Mouse (Mus musculus) ES-E14 (cell line): ENCODE data around the gene Tmprss12.

ENCODE experiments used
- CHD2 ChIP-seq: IDR thresholded peaks from 2 replicates; pipeline ENCODE4 v1.6.1; 2014; ENCODE audit warnings: mild to moderate bottlenecking, low read depth, low read length, inconsistent platforms
- HCFC1 ChIP-seq: IDR thresholded peaks from 2 replicates; pipeline ENCODE4 v1.6.1; 2012; ENCODE audit warnings: low read length, inconsistent platforms, borderline replicate concordance; ENCODE audit not compliant: insufficient read depth
- ZC3H11A ChIP-seq: IDR thresholded peaks from 2 replicates; pipeline ENCODE4 v1.6.1; 2012; ENCODE audit warnings: low read depth, mild to moderate bottlenecking, inconsistent platforms, low read length, borderline replicate concordance

- no peak for TF ChIP-seq CHD2
- TF ChIP-seq HCFC1: no peak
- TF ChIP-seq ZC3H11A: no peak
Observed at GRCm38 (mm10) chr15:100235208-100235965, 45.2 kb upstream of the Tmprss12 start.
